Mouse (Mus musculus): ENCODE measurements around the gene Cd59a. TPM values are rescaled to one million over a fixed set of nuclear protein-coding genes. Genes with fewer than 3 reads are reported as not detected.
A peak's percentile ranks its signal among the peaks of the same experiment; 100 is the strongest.
"Not testable (repeated sequence)": the region's sequence is repeated elsewhere in the genome, so short reads cannot be mapped to it uniquely, and the experiment has no call there.

Gene Cd59a
- 1 to 10 TPM; 3.9 to 7.6 (median 5.0) TPM for total RNA-seq (2022)

DNA sequence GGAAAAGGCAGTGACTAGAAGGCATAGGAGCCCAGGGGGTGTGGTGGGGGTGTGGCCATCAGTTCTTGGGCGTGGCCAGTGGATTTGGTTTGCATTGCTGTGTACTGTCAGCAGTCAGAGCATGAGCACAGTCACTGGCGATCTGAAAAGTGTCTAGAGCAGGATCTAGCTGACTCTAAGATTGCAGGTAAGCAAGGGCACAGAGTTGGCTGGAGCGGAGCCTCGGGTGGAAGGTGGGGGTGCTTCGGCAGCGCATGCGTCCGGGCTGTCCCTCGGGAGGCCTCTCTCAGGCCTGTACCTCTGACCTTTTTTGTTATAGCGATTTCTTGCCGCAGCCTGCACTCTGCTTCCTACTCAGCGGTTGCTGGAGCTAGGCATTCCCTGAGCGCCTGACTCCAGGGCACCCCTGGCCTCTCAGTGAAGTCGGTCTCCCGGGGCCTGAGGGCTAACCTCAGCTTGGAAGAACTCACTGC lies at the start of gene Cd59a:
TSS of gene Cd59a (plus strand) at position 61 of the 473 bp plus-strand sequence.
- DNase-seq (ENCODE audit: low spot score in 2 of 2), result peak; percentile 21 to 39

DNA sequence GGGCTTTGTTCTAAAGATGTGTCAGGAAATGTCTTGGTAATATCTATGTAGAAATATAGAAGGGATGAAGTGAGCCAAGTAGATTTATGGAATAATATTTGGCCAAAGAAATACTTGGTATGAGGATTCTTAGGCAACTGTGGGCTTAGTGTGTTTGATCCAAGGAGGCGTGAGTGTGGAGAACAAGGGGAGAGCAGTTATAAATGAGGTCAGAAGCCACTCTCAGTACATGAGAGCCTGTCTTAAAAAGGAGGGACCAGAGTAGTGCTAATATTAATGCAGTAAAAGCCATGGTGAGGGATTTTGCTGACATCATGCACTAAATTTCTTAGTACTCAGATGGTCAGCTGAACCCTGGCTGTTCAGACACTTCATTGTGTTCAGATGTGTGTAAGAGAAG lies 37.2 kb upstream of the Cd59a start:
- no peak for DNase-seq (ENCODE audit: low spot score in 2 of 2)

DNA sequence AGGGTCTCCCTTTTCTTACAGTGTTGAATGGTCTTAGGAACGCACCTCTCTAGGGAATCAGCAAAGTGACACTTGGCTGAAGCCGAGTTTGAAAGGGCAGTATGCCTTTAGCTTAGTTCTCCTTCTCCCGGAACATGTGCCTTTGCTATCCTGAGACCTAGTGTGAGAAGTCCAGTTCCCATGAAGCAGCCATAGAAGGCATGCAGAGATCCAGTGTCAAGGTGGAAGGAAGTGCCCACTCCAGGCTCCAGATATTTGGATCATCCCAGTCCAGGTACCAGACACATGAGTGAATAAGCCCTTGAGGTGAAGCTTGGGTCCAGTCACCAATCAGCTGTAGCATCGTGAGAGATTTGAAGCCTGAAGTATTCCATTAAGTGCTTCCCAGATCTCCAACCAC lies 36.6 kb upstream of the Cd59a start:
- no peak for DNase-seq (ENCODE audit: low spot score in 2 of 2)

DNA sequence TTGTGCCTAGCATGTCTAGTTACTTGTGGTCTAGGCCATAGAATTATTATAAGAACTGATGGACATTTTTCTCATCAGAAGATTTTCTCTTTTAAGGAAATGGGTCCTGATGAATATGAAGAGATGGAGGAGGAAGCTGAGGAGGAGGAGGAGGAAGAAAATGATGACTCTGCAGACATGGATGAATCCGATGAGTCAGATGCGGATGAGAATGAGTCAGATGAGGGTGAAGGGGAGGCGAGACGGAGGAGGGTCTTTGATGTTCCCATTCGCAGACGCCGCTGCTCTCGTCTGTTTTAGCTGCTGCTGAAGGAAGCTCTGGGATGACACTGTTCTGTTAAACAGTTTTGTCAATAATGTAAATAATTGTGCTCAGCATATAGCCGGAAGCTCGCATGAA lies 35.8 kb upstream of the Cd59a start:
- DNase-seq (ENCODE audit: low spot score in 2 of 2), result no peak

DNA sequence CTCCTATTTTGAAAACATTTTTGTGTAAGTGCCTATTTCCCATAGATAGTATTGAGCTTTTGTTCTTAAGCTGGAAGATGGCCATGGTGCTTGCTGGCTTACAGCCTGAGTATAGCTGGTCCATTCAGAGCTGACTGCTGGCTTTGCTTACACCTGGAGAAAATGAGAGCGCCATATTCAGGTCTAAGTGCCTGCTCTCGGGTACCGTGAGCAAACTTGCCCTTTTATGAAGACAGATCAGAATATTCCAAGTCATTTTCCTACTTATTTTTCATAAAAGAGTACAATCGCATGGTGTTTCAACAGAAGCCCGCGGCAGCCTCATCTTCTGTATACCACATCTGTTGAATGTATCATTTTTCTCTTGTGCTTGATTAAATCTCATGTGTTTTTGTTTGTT lies 34.6 kb upstream of the Cd59a start:
- DNase-seq (ENCODE audit: low spot score in 2 of 2), result no peak

DNA sequence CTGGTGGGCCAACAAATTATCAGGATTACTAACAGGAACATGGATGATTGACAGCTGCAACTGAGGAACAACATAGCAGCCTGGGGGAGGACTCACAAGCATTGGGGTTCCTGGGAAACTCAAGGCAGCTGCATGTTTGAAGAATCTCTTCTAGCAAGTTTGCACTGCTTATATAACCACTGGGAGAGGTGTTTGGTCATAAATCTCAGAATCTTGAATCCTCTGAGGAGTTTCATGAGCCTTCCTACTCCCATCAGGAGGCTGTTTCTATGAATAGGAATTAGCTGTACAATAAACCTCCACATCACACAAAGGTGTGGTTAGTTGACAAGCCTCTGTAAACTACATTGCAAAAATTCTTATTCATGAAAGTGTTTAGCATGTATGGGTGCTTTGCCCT lies 32.9 kb upstream of the Cd59a start:
- no peak for DNase-seq (ENCODE audit: low spot score in 2 of 2)

DNA sequence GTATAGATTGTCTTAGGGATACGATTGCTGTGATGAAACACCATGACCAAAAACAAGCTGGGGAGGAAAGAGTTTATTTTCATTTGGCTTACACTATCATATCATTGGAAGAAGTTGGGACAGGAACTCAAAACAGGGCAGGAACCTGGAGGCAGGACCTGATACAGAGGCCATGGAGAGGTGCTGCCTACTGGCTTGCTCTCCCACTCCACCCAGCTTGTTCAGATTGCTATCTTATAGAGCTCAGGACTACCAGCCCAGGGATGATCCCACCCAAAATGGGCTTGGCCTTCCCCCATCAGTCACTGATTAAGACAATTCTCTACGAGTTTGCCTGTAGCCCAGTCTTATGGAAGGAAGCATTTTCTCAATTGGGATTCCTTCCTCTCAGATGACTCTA lies 31.4 kb upstream of the Cd59a start:
- DNase-seq (ENCODE audit: low spot score in 2 of 2), result no peak

DNA sequence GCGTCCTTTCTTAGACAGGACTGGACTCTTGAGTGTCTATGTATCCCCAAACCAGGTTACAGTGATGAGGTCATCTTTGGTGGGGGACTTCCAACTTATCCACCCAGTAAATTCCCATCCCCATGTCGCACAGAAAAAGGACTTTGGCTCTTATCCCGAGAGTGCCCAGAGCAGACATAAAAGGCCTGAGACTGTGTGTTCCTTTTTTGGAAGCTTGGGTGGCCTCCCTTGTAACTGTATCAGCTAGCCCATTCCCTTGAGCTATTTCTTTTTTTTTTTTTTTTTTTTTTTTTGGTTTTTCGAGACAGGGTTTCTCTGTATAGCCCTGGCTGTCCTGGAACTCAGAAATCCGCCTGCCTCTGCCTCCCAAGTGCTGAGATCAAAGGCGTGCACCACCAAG lies 30.1 kb upstream of the Cd59a start, which contains the start of gene Gm10912:
TSS of gene Gm10912 (plus strand) at position 301 of the 400 bp plus-strand sequence.
- DNase-seq (ENCODE audit: low spot score in 2 of 2), result not testable (repeated sequence)

DNA sequence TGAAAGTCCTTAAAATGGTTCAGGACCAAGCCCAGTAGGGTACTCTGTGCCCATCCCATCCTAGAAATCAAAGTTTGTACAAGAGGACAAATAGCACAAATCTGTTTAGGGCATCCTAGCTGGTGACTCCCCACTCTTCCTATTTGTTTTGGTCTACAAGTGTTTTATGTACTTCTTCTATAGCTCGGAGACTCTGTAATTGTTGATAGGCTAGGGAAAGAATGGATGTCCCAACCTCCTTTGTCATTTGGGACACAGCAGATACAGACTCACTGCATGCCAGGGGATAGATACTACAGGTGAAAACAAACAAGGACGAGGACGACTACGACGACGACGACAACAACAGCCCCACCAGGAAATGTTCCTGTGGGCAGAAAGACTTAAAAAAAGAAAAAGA lies 27.2 kb upstream of the Cd59a start, which contains the start of gene Gm10799:
TSS of gene Gm10799 (minus strand) at position 101 of the 400 bp plus-strand sequence.
- DNase-seq (ENCODE audit: low spot score in 2 of 2), result not testable (repeated sequence)

DNA sequence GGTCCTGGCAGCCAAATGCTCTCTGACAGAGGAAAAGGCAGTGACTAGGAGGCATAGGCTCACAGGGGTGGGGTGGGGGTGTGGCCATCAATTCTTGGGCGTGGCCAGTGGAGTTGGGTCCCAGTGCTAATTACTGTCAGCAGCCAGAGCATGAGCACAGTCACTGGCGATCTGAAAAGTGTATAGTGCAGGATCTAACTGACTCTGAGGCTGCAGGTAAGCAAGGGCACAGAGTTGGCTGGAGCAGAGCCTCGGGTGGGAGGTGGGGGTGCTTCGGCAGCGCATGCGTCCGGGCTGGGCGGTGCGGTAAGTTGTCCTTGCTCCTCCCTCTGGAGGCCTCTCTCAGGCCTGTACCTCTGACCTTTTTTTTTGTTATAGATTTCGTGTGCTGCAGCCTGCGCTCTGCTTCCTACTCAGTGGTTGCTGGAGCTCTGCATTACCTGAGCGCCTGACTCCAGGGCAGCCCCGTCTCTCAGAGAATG lies 25.9 kb upstream of the Cd59a start, which contains the start of gene Cd59b:
TSS of gene Cd59b (plus strand) at position 146 of the 482 bp plus-strand sequence.
- DNase-seq (ENCODE audit: low spot score in 2 of 2), result no peak

DNA sequence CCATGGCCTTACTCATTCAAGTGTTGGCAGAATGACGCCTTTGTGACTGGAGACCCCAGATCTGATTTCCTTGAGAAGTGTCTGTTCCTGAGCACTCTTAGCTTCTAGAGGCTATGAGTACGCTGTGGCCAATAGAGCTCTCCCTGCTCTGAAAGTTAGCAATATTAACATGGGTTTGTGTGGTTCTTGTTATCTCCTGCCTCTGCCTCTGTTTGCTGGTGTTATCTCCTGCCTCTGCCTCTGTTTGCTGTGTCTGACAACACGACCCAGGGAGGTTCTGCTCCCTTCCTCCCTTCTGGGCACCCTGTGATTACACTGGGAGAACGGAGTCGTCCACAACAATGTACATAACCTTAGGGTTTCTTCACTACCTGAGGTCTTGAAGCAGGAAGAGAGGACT lies 17.3 kb upstream of the Cd59a start:
- DNase-seq (ENCODE audit: low spot score in 2 of 2), result not testable (repeated sequence)

DNA sequence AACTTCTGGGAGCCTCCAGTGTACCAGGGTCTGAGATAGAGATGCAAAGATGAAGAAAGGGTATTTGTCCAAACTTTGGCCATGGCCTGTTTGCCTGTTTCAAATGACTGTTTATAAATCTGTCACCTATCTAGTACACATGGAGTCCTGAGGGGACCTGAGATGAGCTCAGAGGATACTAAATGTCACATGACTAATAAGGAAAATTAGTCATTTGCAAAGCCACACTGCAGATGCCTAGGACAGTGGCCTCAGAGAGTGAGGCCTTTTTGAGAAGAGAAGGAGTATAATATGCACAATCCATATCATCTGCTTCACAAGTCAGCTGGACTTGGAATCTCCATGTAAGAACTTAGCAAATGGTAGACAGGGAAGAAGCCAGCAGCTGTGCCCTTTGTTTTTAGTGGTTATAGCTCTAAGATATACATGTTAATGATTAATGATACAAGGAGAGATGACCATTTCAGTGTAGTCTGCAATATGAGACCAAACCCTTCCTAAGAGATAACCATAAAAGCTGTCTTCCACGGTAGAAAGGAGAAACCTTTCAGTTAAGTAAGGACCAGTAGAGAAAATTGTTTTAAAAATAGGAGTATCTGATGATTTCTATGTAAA lies 14.1 kb upstream of the Cd59a start:
- not testable (repeated sequence) for DNase-seq (ENCODE audit: low spot score in 2 of 2)

DNA sequence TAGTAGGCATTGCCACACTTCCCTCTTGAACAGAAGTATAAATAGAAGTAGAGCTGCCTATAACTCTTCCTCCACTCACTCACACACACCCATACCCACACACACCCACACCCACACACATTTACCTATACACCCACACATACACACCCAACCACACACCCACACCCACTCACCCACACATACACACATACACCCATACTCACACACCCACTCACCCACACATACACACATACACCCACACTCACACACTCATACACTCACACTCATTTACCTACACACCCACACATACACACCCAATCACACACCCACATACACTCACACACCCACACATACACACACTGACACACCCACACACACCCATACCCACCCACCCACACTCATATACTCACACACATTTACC lies 13.1 kb upstream of the Cd59a start:
- DNase-seq (ENCODE audit: low spot score in 2 of 2), result no peak

DNA sequence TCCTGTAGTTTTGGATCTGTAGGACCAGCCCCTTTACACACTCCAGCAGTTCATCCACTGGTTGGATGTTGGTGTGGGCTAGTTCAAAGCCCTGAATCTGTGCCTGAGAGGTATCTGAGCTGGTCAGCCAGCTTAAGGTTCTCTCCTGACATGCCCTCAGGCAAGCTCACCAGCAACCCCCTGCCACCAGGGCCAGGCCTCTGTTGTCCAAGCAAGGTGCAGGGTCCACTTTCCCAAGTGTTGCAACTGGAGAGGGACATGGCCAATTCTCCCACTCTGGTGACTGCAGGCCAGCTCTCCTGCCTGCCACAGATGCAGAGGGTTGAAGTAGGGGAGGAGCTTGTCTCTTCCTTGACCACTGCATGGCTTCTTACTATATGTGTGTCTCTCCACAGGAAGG lies 11.6 kb upstream of the Cd59a start:
- not testable (repeated sequence) for DNase-seq (ENCODE audit: low spot score in 2 of 2)

DNA sequence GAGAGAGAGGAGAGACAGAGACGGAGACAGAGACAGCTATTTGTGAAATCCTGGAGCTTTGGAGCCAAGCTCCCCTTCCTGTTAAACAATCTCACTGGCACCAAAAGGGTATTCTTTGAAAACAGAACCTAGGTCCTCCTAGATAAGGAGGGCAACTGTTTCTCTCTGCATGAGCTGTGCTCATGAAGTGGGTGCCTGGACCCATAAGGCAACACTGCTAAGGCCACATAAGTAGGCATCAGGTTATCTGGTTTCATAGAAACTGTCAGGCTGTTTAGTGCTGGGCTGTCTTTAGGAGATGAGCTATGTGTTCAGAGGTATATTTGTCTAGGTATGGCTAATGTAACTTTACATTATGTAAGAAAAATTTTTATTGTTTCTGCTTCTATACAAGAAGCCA lies 8.0 kb upstream of the Cd59a start:
- DNase-seq (ENCODE audit: low spot score in 2 of 2), result not testable (repeated sequence)

DNA sequence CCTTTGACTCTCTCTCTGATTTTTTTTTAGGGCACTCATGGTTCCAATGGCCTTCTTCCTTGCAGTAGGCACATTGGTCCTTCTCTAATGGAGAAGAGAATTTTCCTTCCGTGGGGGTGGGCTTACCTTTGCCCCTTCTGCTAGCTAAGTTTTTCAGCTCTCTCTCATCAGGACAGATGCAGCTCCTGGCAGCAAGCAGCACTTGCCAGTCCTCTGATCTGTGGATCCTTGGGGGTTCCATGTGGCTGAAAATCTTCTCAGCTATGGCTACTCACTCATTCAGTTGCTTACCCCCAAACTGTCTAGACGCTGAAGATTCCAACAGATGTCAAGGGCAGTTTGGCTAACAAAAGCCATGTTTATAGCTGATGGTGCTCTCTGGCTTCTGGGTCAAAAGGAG lies 2.3 kb upstream of the Cd59a start:
- no peak for DNase-seq (ENCODE audit: low spot score in 2 of 2)

DNA sequence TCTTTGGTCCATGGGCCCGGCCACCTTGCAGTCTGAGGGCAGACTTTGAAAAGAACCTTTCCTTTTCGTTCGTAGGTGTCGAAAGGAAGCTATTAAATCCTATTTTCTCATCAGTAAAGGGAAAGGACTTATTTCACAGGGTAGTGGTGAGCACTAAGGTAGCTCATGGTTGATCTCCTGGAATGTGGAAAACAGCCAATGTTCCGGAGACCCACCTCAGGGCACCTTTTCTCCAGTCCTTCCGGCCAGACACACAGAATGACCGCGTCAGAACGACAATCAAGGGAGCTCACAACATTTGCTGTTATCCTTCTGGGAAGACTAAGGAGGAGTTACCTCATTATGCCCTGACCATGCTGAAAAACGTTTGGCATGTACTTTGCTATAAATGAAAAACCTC lies 655 bp downstream of the Cd59a start:
- no peak for DNase-seq (ENCODE audit: low spot score in 2 of 2)

DNA sequence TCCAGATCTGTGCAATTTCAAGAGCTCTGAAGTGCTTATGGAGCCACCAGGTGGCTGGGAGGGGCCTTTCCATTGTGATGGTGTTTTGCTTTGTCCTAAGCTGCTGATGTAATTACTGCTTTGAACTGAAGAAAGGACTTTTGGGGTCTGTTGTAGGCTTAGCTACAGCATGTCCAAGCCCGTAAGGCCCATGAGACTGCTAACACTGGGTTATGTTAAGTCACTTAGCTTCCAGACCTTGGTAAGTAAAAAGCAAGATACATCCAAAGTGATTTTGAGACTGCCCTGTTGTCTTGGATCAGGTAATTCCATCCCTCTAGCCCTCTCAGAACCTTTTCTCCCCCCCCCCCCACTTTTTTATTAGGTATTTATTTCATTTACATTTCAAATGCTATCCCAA lies 1.2 kb downstream of the Cd59a start:
- not testable (repeated sequence) for DNase-seq (ENCODE audit: low spot score in 2 of 2)

DNA sequence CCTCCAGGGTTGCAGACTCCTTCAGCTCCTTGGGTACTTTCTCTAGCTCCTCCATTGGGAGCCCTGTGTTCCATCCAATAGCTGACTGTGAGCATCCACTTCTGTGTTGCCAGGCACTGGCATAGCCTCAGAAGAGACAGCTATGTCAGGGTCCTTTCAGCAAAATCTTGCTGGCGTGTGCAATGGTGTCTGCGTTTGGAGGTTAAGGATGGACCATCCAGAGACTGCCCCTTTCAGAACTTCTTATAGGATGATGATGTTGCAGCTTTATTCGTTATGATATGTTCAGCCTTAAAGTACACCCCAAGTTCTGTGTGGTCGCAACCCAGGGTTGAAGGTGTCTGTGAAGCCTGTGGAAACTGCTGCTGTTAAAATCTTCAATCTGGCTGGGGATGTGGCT lies 1.8 kb downstream of the Cd59a start:
- not testable (repeated sequence) for DNase-seq (ENCODE audit: low spot score in 2 of 2)

DNA sequence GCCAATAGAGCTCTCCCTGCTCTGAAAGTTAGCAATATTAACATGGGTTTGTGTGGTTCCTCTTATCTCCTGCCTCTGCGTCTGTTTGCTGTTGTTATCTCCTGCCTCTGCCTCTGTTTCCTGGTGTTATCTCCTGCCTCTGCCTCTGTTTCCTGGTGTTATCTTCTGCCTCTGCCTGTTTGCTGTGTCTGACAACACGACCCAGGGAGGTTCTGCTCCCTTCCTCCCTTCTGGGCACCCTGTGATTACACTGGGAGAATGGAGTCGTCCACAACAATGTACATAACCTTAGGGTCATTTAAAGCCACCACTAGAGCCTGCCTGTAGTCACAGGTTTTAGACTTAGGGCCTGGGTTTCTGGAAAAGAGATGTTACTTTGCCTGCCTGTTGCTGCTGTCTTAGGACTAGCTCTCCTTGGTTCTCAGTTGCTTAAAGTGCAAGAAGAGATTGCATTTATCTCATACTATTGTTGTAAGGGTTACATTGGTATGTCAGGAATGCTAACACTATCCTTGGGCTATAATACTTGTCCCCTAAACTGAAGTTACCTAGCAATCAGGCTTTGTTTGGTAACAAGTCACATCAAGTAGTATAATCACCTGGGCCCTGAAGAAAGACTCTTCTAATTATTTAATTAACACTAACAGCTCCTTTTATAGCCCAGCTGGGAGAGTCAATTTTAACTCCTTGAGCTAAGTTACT lies 3.1 kb downstream of the Cd59a start:
- no peak for DNase-seq (ENCODE audit: low spot score in 2 of 2)

DNA sequence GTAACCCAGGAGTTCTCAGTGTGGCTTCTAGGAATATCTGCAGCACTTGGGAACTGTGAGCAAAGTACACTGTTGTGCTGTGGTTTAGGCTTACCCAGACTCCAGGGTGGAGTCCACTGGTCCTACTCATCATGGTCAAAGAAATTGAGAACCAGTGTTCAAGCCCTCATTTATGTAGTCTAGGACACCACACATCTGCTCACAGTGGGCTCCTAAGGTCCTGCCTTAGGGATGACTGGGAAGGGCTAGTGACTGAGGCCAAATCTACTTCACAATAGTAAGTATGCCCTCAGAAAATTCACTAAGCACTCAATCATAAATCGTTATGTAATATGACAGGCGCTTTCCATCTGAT lies 3.6 kb downstream of the Cd59a start:
- no peak for DNase-seq (ENCODE audit: low spot score in 2 of 2)

DNA sequence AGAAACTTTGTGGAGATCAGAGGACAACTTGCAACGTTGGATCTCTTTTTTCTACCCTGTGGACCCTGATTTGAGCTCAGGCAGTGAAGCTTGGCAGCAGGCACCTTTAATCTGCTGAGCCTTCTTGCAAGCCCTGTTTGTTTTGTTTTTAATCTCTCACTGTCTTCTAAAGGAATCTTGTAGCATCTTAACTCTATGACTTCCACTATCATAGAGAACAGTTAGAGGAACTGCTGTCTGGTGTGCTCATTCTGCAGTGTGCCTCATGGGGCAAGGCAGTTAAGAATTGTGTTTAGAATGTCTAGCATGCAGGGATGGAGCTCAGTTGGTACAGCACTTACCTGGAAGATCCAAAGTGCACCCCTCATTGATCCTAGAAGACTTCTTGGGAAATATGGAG lies 4.3 kb downstream of the Cd59a start:
- no peak for DNase-seq (ENCODE audit: low spot score in 2 of 2)

DNA sequence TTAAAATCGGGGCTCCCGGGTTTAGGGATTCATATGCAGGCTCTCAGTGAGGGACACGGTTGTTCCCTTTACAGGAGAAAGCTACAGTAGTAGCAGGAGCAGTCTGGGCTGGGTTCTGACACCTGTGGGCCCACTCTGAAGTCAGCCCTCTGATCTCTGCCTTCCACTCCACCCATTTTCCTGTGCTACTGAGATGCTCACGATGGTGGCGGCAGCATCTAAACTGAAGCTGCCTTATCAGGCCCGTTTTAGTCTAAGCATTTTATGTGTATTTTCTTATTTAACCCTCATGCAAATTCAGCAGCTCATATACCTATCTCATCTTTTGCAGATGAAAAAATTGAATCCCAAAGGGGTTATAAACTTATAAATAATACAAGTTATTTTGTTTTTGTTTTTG lies 9.2 kb downstream of the Cd59a start:
- DNase-seq (ENCODE audit: low spot score in 2 of 2), result no peak
